Mouse (Mus musculus) lung, postnatal 0 days (tissue): ENCODE results near the gene Dgki. TPM values are rescaled to one million over a fixed set of nuclear protein-coding genes. Genes with fewer than 3 reads are reported as not detected.
A peak's percentile ranks its signal among the peaks of the same experiment; 100 is the strongest.

Experiments used
- ATAC-seq: fragments of 200-750 bp; cut with Nextera tagmentation; 2 replicates; pipeline ENCODE4 v1.8.0; 2017; ENCODE audit warnings: moderate library complexity
- DNase-seq: peaks from one replicate; pipeline ENCODE4 v3.0.0-alpha.2; 2016; ENCODE audit warnings: low spot score
- H3K27ac ChIP-seq: fragments of 300-500 bp; sonication (generic); 2 replicates; pipeline ENCODE4 v1.5.1; 2014; ENCODE audit warnings: antibody characterized with exemption, mild to moderate bottlenecking, low read length, mixed read lengths
- H3K27me3 ChIP-seq: fragments of 300-500 bp; sonication (generic); replicated peaks from 2 replicates; pipeline ENCODE4 v1.6.1; 2014; ENCODE audit warnings: low read length, mixed read lengths; ENCODE audit not compliant: insufficient read depth
- H3K36me3 ChIP-seq: fragments of 300-500 bp; sonication (generic); 2 replicates; pipeline ENCODE4 v1.6.1; 2014; ENCODE audit warnings: low read length, mixed read lengths; ENCODE audit not compliant: insufficient read depth
- H3K4me1 ChIP-seq: fragments of 300-500 bp; sonication (generic); 2 replicates; pipeline ENCODE4 v1.6.1; 2014; ENCODE audit warnings: antibody characterized with exemption, low read depth, low read length, mixed read lengths; ENCODE audit not compliant: insufficient read depth
- H3K4me2 ChIP-seq: fragments of 300-500 bp; sonication (generic); replicated peaks from 2 replicates; pipeline ENCODE4 v1.6.1; 2014; ENCODE audit warnings: low read depth, mild to moderate bottlenecking, low read length, moderate library complexity, mixed read lengths
- H3K4me3 ChIP-seq: fragments of 300-500 bp; sonication (generic); 2 replicates; pipeline ENCODE4 v1.5.1; 2014; ENCODE audit warnings: low read depth, low read length
- H3K9ac ChIP-seq: fragments of 300-500 bp; sonication (generic); replicated peaks from 2 replicates; pipeline ENCODE4 v1.6.1; 2014; ENCODE audit warnings: low read depth, mild to moderate bottlenecking
- H3K9me3 ChIP-seq: fragments of 300-500 bp; sonication (generic); 2 replicates; pipeline ENCODE4 v1.6.1; 2016; ENCODE audit warnings: low read length, mixed read lengths
- CTCF ChIP-seq: IDR thresholded peaks from 2 replicates; pipeline ENCODE4 v1.5.1; 2016; ENCODE audit warnings: antibody characterized with exemption, mild to moderate bottlenecking
- EP300 ChIP-seq: IDR thresholded peaks from 2 replicates; pipeline ENCODE4 v1.6.1; 2016; ENCODE audit warnings: antibody characterized with exemption, mild to moderate bottlenecking, control low read depth
- WGBS: fragments of 180-500 bp; shearing (Covaris S2); extraction: QIAGEN DNeasy Blood & Tissue Kit; methylation state at CpG from one replicate; pipeline ENCODE4 v1.1.7; 2014; 5-methylcytosine and 5-hydroxymethylcytosine counted together
- polyA plus RNA-seq: library from polyadenylated mRNA; unstranded; fragments of >200 nt; fragmentation: Nextera tagmentation; extraction: Ambion mirVana; gene quantifications from 2 replicates; pipeline ENCODE4 v1.2.1, GENCODE M21; 2015

Gene Dgki
- polyA plus RNA-seq, 1 experiment from 2014 or later: 0.45 TPM

DNA sequence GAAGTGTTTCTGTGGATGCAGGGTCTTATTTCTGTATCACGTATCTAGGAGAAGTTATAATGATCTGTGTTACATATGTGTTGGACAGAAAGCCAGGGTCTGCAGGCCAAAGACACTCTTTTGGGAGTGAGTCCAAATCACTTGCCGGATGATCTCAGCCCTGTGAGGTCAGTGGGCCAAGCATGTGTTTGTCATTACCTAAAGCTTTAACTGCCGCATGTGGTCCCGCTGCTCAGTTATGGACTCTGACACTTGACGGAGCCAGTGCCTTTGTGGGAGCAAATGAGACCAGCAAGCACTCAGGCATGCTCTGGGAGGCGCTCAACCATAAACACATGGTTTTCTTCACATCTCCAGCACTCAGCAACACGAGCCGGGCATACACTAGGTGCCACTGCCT, 45.8 kb downstream of the Dgki start:
- peak; percentile 33; the same call in 1 of the 2 replicates for ATAC-seq
- WGBS: 44% methylated on average over 8 of the region's 8 CpGs
- H3K9me3 ChIP-seq: no peaks in the 10 kb centered on the region
- H3K4me1 ChIP-seq: no peaks in the 10 kb centered on the region
- peak; percentile 6 for DNase-seq
- H3K9ac ChIP-seq: no peak overlapping the region
- no peak overlapping the region for H3K27ac ChIP-seq
- H3K27me3 ChIP-seq: no peaks in the 10 kb centered on the region
- H3K36me3 ChIP-seq: no peaks in the 10 kb centered on the region
- H3K4me2 ChIP-seq: no peak overlapping the region
- no peak overlapping the region for H3K4me3 ChIP-seq
- TF ChIP-seq EP300 (no peak), CTCF (peak; percentile 41)

DNA sequence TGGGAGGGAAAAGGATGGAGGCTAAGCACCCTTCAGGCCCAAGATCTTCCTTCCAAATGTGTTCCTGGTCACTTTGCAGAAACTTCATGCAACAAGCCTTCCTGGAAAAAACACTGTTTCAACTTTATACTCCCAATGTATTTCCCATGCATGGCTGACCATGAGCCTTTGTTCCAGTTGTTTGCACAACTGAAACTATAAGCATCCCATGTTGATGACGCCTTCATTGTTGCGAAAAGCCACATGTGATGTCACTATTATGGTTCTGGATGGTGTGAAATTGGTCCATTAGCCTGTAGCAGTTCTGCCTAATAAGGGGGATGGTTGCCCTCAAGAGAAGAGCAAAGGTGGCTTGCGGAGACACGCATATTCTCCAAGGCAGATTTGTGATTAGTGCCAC, 47.4 kb downstream of the Dgki start:
- TF ChIP-seq CTCF (no peak), EP300 (no peak)
- no peak for ATAC-seq
- H3K4me2 ChIP-seq: no peak overlapping the region
- H3K9ac ChIP-seq: no peak overlapping the region
- no peaks in the 10 kb centered on the region for H3K36me3 ChIP-seq
- no peak overlapping the region for H3K27ac ChIP-seq
- 92% methylated on average over 4 of the region's 4 CpGs for WGBS
- no peaks in the 10 kb centered on the region for H3K4me1 ChIP-seq
- H3K9me3 ChIP-seq: no peaks in the 10 kb centered on the region
- H3K27me3 ChIP-seq: no peaks in the 10 kb centered on the region
- no peak overlapping the region for H3K4me3 ChIP-seq
- no peak for DNase-seq

DNA sequence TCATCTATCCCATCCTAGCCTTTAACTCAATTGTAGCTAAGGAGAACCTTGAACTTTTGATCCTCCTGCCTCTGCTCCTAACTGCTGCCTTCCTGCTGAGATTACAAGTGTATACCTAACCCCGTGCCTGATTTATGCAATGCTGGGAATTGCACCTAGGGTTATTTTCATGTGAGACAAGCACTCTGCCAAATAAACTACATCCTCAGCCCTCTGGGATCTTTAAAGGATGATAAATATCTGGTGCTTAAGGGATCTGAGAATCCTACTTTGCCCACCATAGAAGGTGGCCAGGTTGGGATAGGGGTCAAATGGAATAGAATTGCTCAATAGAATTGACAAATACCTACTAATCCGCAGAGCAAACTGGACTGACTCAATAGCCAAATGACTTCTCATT, 49.3 kb downstream of the Dgki start:
- 84% methylated on average over 2 of the region's 2 CpGs for WGBS
- no peaks in the 10 kb centered on the region for H3K36me3 ChIP-seq
- ATAC-seq: no peak
- H3K9ac ChIP-seq: no peak overlapping the region
- no peak overlapping the region for H3K4me3 ChIP-seq
- no peak overlapping the region for H3K4me2 ChIP-seq
- no peak for DNase-seq
- TF ChIP-seq CTCF: no peak
- TF ChIP-seq EP300: no peak
- no peaks in the 10 kb centered on the region for H3K9me3 ChIP-seq
- H3K4me1 ChIP-seq: no peaks in the 10 kb centered on the region
- no peaks in the 10 kb centered on the region for H3K27me3 ChIP-seq
- H3K27ac ChIP-seq: no peak overlapping the region

DNA sequence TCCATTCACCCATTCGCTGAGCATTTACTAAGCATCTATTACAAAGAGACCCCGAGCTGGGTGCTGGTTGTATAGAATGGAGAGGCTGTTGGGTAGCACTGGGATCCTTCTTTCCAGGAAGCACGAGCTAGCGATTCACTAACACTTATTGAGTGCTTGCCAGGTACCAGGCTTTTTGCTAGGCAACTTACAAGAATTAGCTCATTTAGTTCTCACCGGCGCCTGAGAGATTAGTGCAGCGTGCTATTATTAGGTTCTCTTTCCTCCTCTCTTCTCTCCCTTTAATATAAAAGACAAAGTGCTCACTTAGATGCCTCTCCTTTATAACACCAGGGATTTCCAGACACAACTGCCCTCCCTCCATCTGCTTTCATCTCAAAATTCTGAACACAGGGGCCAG, 54.2 kb downstream of the Dgki start:
- TF ChIP-seq CTCF (no peak), EP300 (no peak)
- Histone ChIP-seq H3K27ac (no peak overlapping the region), H3K9me3 (no peaks in the 10 kb centered on the region), H3K36me3 (no peaks in the 10 kb centered on the region), H3K9ac (no peak overlapping the region), H3K4me1 (no peaks in the 10 kb centered on the region), H3K4me3 (no peak overlapping the region), H3K27me3 (no peaks in the 10 kb centered on the region), H3K4me2 (no peak overlapping the region)
- DNase-seq: no peak
- 81% methylated on average over 7 of the region's 7 CpGs for WGBS
- no peak for ATAC-seq

DNA sequence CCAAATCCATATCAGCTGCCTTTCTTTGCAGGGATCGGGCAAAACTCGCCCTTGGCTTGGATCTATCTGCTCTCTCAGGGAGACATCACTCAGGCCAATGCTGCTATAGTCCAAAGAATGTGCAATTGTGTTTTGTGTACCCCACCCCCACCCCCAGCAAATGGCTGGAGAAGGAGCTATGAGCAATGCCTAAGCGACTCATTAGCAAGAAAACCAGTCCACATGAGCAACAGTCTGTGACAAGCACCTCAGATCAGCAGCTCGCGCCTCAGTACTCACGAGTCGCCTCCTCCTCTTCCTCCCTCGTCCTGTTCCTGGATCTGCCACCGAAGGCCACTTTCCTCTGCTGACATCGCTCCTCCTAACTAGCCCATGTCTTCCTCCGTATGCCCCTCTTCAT, 55.9 kb downstream of the Dgki start:
- Histone ChIP-seq H3K36me3 (no peaks in the 10 kb centered on the region), H3K9ac (no peak overlapping the region), H3K9me3 (no peaks in the 10 kb centered on the region), H3K27me3 (no peaks in the 10 kb centered on the region), H3K4me3 (no peak overlapping the region), H3K4me2 (no peak overlapping the region), H3K4me1 (no peaks in the 10 kb centered on the region), H3K27ac (no peak overlapping the region)
- 79% methylated on average over 11 of the region's 11 CpGs for WGBS
- ATAC-seq: no peak
- no peak for TF ChIP-seq CTCF
- no peak for TF ChIP-seq EP300
- no peak for DNase-seq

DNA sequence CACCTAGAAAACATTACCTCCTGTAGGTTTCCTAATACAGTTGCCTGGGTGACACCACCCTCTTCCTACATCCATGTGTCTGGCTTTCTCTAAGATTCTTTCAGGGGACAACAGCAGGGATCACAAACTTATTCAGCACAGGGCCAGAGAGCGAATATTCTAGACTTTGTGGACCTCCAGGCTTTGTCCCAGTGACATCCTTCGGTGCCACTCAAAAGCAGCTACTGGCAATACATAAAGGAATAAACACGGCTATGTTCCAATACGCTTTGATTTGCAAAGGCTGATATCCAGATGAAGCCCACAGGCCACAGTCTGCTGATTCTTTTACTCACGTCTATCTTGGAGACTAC, 57.2 kb downstream of the Dgki start:
- Histone ChIP-seq H3K4me3 (no peak overlapping the region), H3K27me3 (no peaks in the 10 kb centered on the region), H3K4me2 (no peak overlapping the region), H3K36me3 (no peaks in the 10 kb centered on the region), H3K9ac (no peak overlapping the region), H3K27ac (no peak overlapping the region), H3K4me1 (no peaks in the 10 kb centered on the region), H3K9me3 (no peaks in the 10 kb centered on the region)
- no peak for TF ChIP-seq CTCF
- no peak for TF ChIP-seq EP300
- DNase-seq (no peak), ATAC-seq (no peak)
- WGBS: 80% methylated on average over 5 of the region's 5 CpGs

DNA sequence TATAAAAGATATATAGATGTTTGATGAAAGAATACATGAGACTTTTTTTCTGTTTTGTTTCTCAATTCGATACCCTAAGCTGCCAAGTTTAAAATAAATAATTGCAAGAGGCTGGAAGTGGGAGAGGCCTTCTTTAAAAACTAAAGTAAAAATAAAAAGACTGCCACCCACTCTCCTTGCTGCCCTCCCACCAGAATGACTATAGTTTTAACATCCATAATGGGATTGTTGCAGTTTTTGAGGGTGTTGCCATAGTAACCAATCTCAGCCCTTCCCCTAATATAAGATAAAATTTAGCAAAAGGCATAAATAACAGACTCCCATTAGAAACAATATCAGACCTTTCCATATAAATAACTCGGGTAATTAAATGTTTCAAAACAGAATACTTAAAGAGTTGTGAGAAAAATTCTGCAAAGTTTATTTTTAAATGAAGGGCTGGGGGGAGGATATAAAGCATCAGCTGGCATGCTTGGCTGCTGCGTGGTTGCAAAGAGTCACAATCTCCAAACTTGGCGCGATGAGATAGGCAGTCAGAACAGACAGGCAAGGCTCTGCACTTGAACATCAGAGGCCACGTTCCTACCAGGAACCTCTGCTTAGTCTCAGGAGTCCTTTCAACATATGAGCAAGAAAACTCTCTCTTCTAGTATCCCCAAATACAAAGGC, 57.8 kb downstream of the Dgki start:
- DNase-seq: no peak
- no peak overlapping the region for H3K9ac ChIP-seq
- no peaks in the 10 kb centered on the region for H3K27me3 ChIP-seq
- H3K27ac ChIP-seq: no peak overlapping the region
- no peaks in the 10 kb centered on the region for H3K9me3 ChIP-seq
- H3K4me1 ChIP-seq: no peaks in the 10 kb centered on the region
- no peak overlapping the region for H3K4me2 ChIP-seq
- WGBS: 62% methylated on average over 6 of the region's 6 CpGs
- H3K36me3 ChIP-seq: no peaks in the 10 kb centered on the region
- no peak overlapping the region for H3K4me3 ChIP-seq
- TF ChIP-seq CTCF (no peak), EP300 (no peak)
- no peak for ATAC-seq
